In the genomic region with DNA sequence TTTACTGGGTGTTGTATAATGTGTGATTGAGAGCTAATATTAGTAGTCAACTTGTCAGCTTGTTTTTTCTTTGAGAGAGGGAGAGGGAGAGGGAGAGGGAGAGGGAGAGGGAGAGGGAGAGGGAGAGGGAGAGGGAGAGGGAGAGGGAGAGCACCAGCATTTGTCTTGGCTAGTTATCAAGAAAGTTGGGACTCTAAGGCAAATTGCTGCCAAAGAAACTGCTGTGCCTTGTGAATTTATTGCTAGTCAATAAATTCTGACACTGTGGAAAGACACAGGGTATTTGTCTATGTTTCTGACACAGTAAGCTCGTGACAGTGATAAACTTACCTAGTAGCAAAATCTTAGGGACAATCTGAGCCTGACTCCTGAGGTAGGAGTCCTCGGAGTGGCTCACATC, we compare ENCODE assay signal across 28 mouse cellular contexts.
DNase-seq lines count a peak whose midpoint lies in the region; ATAC-seq and TF ChIP-seq lines count a peak whose summit lies in the region.
"Had no signal": no experiment of that assay in that cellular context is flagged by ENCODE, and none has a peak within 500 bp of the region (broad histone marks: within the 10 kb centered on the region; RNA-seq: fewer than 3 reads in every experiment).

No protein-coding gene starts in this region.

- no peak for ATAC-seq in forebrain, embryonic 14.5 days
- no peak for ATAC-seq in forebrain, embryonic 15.5 days (replicated peaks)
- no peak for ATAC-seq in kidney, postnatal 0 days (replicated peaks; ENCODE audit: low FRiP score, low read depth)
- ATAC-seq in lung, embryonic 14.5 days (ENCODE audit: insufficient read depth): peak; percentile 36; the same call in 1 of the 2 replicates
- no peak for ATAC-seq in CD4-positive, CD25-positive, alpha-beta regulatory T cell, adult 4 months
- ATAC-seq: forebrain, embryonic 16.5 days; intestine, embryonic 15.5 days; midbrain, embryonic 13.5 days had no signal

- no peaks in the 10 kb centered on the region for H3K36me3 ChIP-seq in forebrain, embryonic 14.5 days (ENCODE audit: control insufficient read depth, insufficient read depth, low read length)
- no peaks in the 10 kb centered on the region for H3K36me3 ChIP-seq in forebrain, embryonic 15.5 days
- no peaks in the 10 kb centered on the region for H3K36me3 ChIP-seq in kidney, postnatal 0 days (ENCODE audit: insufficient read depth, low read length)
- H3K36me3 ChIP-seq in lung, embryonic 14.5 days (ENCODE audit: insufficient read depth): no peaks in the 10 kb centered on the region
- H3K36me3 ChIP-seq: embryonic facial prominence, embryonic 10.5 days; embryonic facial prominence, embryonic 15.5 days; G1E; heart, embryonic 12.5 days; hindbrain, embryonic 15.5 days; intestine, embryonic 15.5 days; limb, embryonic 15.5 days; liver, embryonic 15.5 days; lung, embryonic 15.5 days; midbrain, embryonic 13.5 days; neural tube, embryonic 15.5 days had no signal

- H3K27me3 ChIP-seq in forebrain, embryonic 14.5 days (replicated peaks; ENCODE audit: control insufficient read depth, insufficient read depth, low read length): no peaks in the 10 kb centered on the region
- H3K27me3 ChIP-seq in forebrain, embryonic 15.5 days: no peaks in the 10 kb centered on the region
- no peaks in the 10 kb centered on the region for H3K27me3 ChIP-seq in kidney, postnatal 0 days (ENCODE audit: insufficient read depth, low read length)
- no peaks in the 10 kb centered on the region for H3K27me3 ChIP-seq in lung, embryonic 14.5 days (ENCODE audit: insufficient read depth, low read length)
- H3K27me3 ChIP-seq: embryonic facial prominence, embryonic 15.5 days; heart, embryonic 12.5 days; hindbrain, embryonic 15.5 days; intestine, embryonic 15.5 days; limb, embryonic 15.5 days; midbrain, embryonic 13.5 days; neural tube, embryonic 15.5 days had no signal

- no peak overlapping the region for H3K4me2 ChIP-seq in forebrain, embryonic 14.5 days (ENCODE audit: low read length)
- H3K4me2 ChIP-seq in forebrain, embryonic 15.5 days (replicated peaks): no peak overlapping the region
- H3K4me2 ChIP-seq in kidney, postnatal 0 days (ENCODE audit: low read length): no peak overlapping the region
- no peak overlapping the region for H3K4me2 ChIP-seq in lung, embryonic 14.5 days
- H3K4me2 ChIP-seq: embryonic facial prominence, embryonic 15.5 days; heart, embryonic 12.5 days; hindbrain, embryonic 15.5 days; intestine, embryonic 15.5 days; limb, embryonic 15.5 days; liver, embryonic 15.5 days; lung, embryonic 15.5 days; midbrain, embryonic 13.5 days; neural tube, embryonic 15.5 days had no signal

- no peak overlapping the region for H3K9ac ChIP-seq in forebrain, embryonic 14.5 days (ENCODE audit: low read length)
- no peak overlapping the region for H3K9ac ChIP-seq in forebrain, embryonic 15.5 days (replicated peaks)
- H3K9ac ChIP-seq in kidney, postnatal 0 days (ENCODE audit: low read depth, low read length): no peak overlapping the region
- H3K9ac ChIP-seq in lung, embryonic 14.5 days: no peak overlapping the region
- H3K9ac ChIP-seq: embryonic facial prominence, embryonic 15.5 days; heart, embryonic 12.5 days; hindbrain, embryonic 15.5 days; intestine, embryonic 15.5 days; limb, embryonic 15.5 days; liver, embryonic 15.5 days; lung, embryonic 15.5 days; midbrain, embryonic 13.5 days; neural tube, embryonic 15.5 days had no signal

- H3K27ac ChIP-seq in forebrain, embryonic 14.5 days (ENCODE audit: low read depth, low read length): no peak overlapping the region; the same call in 1 of the 2 replicates
- no peak overlapping the region for H3K27ac ChIP-seq in forebrain, embryonic 15.5 days (replicated peaks)
- H3K27ac ChIP-seq in kidney, postnatal 0 days: no peak overlapping the region
- no peak overlapping the region for H3K27ac ChIP-seq in lung, embryonic 14.5 days (ENCODE audit: low read depth)
- H3K27ac ChIP-seq: embryonic facial prominence, embryonic 10.5 days; embryonic facial prominence, embryonic 15.5 days; heart, adult 2 months; hindbrain, embryonic 15.5 days; intestine, embryonic 15.5 days; limb, embryonic 15.5 days; liver, embryonic 15.5 days; lung, embryonic 15.5 days; macrophage; midbrain, embryonic 13.5 days; neural tube, embryonic 15.5 days had no signal

- peaks cover 27% of the 10 kb centered on the region for H3K4me1 ChIP-seq in forebrain, embryonic 14.5 days (ENCODE audit: control insufficient read depth, insufficient read depth, low read length)
- peaks cover 40% of the 10 kb centered on the region for H3K4me1 ChIP-seq in forebrain, embryonic 15.5 days
- H3K4me1 ChIP-seq in kidney, postnatal 0 days (replicated peaks; ENCODE audit: insufficient read depth, low read length): peaks cover 14% of the 10 kb centered on the region; the same call in 1 of the 2 replicates
- H3K4me1 ChIP-seq in lung, embryonic 14.5 days (ENCODE audit: insufficient read depth): peaks cover 27% of the 10 kb centered on the region
- H3K4me1 ChIP-seq: liver, embryonic 15.5 days had no signal

- TF ChIP-seq CTCF in kidney, postnatal 0 days (IDR thresholded peaks at IDR 0.05; ENCODE audit: low read depth): no peak
- no peak for TF ChIP-seq CTCF in lung, embryonic 14.5 days (IDR thresholded peaks at IDR 0.05; ENCODE audit: low read depth)

- no peaks in the 10 kb centered on the region for H3K9me3 ChIP-seq in forebrain, embryonic 14.5 days (replicated peaks; ENCODE audit: control insufficient read depth, low read length)
- H3K9me3 ChIP-seq in forebrain, embryonic 15.5 days: no peaks in the 10 kb centered on the region
- no peaks in the 10 kb centered on the region for H3K9me3 ChIP-seq in kidney, postnatal 0 days (replicated peaks; ENCODE audit: low read length)
- no peaks in the 10 kb centered on the region for H3K9me3 ChIP-seq in lung, embryonic 14.5 days (ENCODE audit: low read depth, low read length)
- H3K9me3 ChIP-seq: embryonic facial prominence, embryonic 10.5 days; embryonic facial prominence, embryonic 15.5 days; G1E; heart, embryonic 12.5 days; hindbrain, embryonic 15.5 days; intestine, embryonic 15.5 days; limb, embryonic 15.5 days; liver, embryonic 15.5 days; lung, embryonic 15.5 days; midbrain, embryonic 13.5 days; neural tube, embryonic 15.5 days had no signal

- DNase-seq in forebrain, embryonic 14.5 days (ENCODE audit: low spot score): peak; percentile 62
- DNase-seq in kidney, postnatal 0 days (ENCODE audit: low spot score): peak; percentile 75
- no peak for DNase-seq in kidney, adult 8-10 months
- DNase-seq in lung, embryonic 14.5 days: peak; percentile 77
- DNase-seq in lung, postnatal 10 days: no peak
- peak; percentile 74 for DNase-seq in adipocyte (ENCODE audit: low spot score)
- DNase-seq: cerebellum, adult 8-10 months; cerebellum, postnatal 25 days; heart, adult 2 months; kidney, postnatal 4 days; retina, postnatal 1 day; right cerebral cortex, postnatal 14 days; thymus, postnatal 4 days had no signal

- no peak overlapping the region for H3K4me3 ChIP-seq in forebrain, embryonic 14.5 days (ENCODE audit: low read depth, low read length)
- no peak overlapping the region for H3K4me3 ChIP-seq in forebrain, embryonic 15.5 days
- H3K4me3 ChIP-seq in kidney, postnatal 0 days (replicated peaks; ENCODE audit: low read depth, low read length): no peak overlapping the region
- H3K4me3 ChIP-seq in lung, embryonic 14.5 days (ENCODE audit: low read depth, low read length): no peak overlapping the region
- H3K4me3 ChIP-seq: embryonic facial prominence, embryonic 10.5 days; embryonic facial prominence, embryonic 15.5 days; heart, adult 2 months; heart, embryonic 12.5 days; hindbrain, embryonic 15.5 days; intestine, embryonic 15.5 days; limb, embryonic 15.5 days; liver, embryonic 15.5 days; lung, embryonic 15.5 days; midbrain, embryonic 13.5 days; neural tube, embryonic 15.5 days had no signal

- WGBS in forebrain, embryonic 14.5 days: 77% methylated on average over 2 of the region's 2 CpGs
- 63% methylated on average over 2 of the region's 2 CpGs for WGBS in forebrain, embryonic 15.5 days
- 27% methylated on average over 2 of the region's 2 CpGs for WGBS in kidney, postnatal 0 days
- WGBS in lung, embryonic 14.5 days: 28% methylated on average over 2 of the region's 2 CpGs

Comparison
In these comparisons a context has a peak if more than half of its experiments do, and no peak if none do; other contexts are left out.
1. DNase-seq: peak in forebrain, embryonic 14.5 days (single experiment), kidney, postnatal 0 days (single experiment), lung, embryonic 14.5 days (single experiment) and adipocyte (single experiment); none in kidney, adult 8-10 months (0 of 2) and lung, postnatal 10 days (single experiment).